Mouse (Mus musculus) megakaryocyte, embryonic 14.5 days (primary cell): Measurements from ENCODE around the gene Micu1.

ENCODE experiments used
- FLI1 ChIP-seq: IDR thresholded peaks from 2 replicates; pipeline ENCODE4 v1.6.1; 2012; ENCODE audit warnings: low read length, inconsistent platforms, mixed read lengths
- GATA1 ChIP-seq: IDR thresholded peaks from 3 replicates; pipeline ENCODE4 v1.6.1; 2012; ENCODE audit warnings: mixed read lengths, low read length, inconsistent platforms, borderline replicate concordance

DNA sequence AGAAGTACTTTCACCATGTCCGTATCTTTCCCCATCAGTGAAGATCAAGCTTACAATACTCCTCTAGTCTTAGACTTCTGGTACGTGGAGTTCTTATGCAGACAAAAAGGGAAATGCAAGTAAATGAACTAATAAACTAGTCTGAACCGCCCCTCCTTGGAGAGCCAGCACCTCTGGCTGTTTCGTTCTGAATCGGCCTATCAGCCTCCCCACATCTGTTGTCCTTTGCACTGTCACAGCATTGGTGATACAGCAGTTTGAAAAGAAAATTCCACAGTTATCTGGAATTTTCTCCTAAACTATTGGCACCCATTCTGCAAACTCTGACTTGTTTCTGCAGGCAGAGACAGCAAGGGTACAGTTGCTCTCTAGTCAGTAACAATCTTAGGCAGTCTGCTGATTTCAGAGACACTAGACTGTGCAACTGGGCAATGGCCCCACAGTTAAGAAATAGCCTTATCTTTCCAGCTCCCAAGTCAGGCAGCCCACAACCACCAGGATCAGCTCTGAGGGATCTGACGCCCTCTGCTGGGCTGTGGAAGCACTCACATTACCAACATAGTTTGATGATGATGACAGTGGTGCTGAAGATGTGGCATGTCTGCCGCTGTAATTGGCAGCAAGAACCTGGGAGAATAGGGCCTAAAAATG lies 112.4 kb downstream of the Micu1 start:
- TF ChIP-seq GATA1 (no peak), FLI1 (no peak)
